Mouse (Mus musculus): ENCODE results near the gene Krt2.

Gene Krt2

GRCm38 (mm10) chr15:101772711-101773081, 45.3 kb downstream of the Krt2 start:
- ATAC-seq (ENCODE audit: low TSS enrichment) = peak; percentile 64; the same call in 1 of the 2 replicates

DNA sequence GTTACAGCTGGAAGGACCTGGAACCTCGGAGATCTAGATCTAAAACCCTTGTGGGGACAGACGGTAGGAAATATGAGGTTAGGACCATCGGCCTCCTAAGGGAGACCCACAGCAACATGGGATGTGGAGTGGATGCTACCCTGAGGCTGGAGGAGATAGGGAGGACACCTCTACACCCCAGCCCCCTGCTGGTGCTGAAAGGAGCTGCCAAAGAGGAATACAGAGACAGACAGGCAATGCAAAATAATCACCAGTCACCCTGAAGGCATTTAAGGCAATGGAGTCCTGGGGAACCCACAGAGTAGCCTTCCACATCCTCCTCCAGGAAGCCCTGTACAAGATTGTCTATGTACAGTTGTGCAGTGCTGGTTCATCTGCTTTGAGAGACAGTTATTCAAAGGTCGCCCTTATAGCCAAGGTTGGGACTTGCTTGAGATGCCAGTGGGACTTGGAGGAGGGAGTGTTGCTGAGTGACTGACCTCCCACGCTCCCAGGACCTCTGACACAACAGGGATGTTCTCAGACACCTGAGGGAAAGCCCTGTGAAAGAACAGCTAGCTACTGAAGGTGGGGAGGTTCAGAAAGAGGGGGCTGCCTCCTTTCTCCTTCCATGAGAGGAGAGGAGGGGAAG, 45.8 kb downstream of the Krt2 start:
- ATAC-seq (ENCODE audit: low TSS enrichment) = no peak

- no peak for ATAC-seq (ENCODE audit: low TSS enrichment)
Measured at GRCm38 (mm10) chr15:101770226-101770625, 47.7 kb downstream of the Krt2 start.

All from frontal cortex, adult (tissue).